Mouse (Mus musculus): ENCODE results near the gene Ano6.

DNA sequence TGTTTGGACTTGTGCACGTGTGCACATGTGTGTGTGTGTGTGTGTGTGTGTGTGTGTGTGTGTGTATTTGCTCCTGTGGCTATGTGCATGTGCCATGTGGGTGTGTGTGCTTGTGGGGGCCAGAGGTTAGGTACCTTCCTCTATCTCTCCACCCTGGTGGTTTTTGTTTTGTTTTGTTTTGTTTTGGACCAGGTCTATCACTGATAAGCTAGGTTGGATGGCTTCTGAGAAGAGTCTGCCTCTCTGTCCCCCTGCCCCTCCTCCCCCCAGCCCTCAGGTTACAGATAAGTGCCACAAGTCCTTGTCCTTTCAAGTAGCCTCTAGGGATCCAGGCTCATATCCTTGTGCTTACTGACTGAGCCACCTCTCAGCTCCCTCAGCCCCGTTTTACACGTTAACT is 49.1 kb downstream of the Ano6 start:
- TF ChIP-seq CTCF (IDR thresholded peaks at IDR 0.05; ENCODE audit: low read depth) (no peak), EP300 (IDR thresholded peaks at IDR 0.05; ENCODE audit: low read depth) (no peak)

Measured in liver, embryonic 14.5 days (tissue).